Mouse (Mus musculus) kidney, adult 8-10 months (tissue): ENCODE measurements around the gene Dsn1.

Source experiments
- DNase-seq, 2 experiments: peaks; one replicate each; pipeline ENCODE4 v3.0.0; 2022

Gene Dsn1

DNA sequence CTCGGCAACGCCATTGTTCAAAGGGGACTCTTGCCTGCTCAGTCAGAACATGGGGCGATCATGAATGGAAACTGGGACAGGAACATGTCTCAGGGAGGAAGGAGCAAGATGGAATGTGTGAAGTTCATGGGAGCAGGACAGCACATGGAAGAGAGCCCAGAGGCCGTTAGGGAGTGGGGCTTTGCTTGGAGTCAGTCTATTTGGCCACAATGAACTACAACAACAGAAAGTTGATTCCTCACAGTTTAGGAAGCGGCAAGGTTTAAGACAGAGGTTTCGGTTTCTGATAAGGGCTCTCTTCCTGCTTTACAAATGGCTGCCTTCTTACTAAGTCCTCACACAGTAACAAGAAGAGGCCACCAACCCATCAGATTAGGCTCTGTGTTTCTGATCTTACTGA lies 39.6 kb downstream of the Dsn1 start:
- DNase-seq, result no peak

DNA sequence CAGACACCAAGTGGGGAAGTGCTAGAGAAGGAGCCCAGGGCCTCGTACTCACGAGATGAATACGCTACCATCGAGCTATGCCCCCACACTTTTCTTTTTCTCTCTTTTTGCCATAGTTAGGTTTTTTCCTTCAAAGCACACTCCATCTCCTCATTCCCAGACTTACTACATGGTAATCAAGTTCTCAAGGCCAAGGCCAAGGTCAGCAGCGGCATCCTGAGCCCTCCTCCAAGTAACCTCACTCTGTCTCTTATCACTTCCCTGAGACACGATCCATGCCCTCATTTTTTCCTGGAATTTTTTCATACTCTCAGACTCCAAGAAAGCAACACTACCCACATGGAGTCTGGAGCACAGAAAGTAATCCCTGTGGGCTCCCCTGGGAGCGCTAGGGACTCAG lies 43.1 kb downstream of the Dsn1 start:
- no peak for DNase-seq

GRCm38 (mm10) chr2:156958496-156959252 lies 48.3 kb downstream of the Dsn1 start:
- DNase-seq, result no peak

- DNase-seq, result no peak
These were observed 49.9 kb downstream of the Dsn1 start for GRCm38 (mm10) chr2:156957035-156957434.

DNA sequence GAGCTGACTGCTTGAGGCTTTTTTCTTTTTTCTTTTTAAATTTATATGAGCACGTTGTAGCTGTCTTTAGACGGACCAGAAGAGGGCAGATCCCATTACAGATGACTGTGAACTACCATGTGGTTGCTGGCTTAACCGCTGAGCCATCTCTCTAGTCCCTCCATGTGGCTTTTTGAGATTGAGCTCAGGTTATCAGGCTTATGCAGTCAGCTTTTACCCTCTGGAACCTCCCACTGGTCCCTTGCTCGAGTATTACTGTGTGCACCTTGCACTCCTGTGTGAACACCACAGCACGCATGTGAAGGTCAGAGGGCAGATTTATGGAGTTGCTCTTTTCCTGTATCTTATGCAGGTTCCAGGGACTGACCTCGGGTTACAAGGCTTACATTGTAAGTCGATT lies 50.6 kb downstream of the Dsn1 start:
- DNase-seq, result no peak

GRCm38 (mm10) chr2:156954463-156954862 lies 52.5 kb downstream of the Dsn1 start:
- DNase-seq, result no peak

- DNase-seq, result no peak
These were observed 55.5 kb downstream of the Dsn1 start for GRCm38 (mm10) chr2:156951301-156952094.

- DNase-seq, result no peak
These were observed 56.1 kb downstream of the Dsn1 start for GRCm38 (mm10) chr2:156950816-156951215.
